Mouse (Mus musculus) E14TG2a.4 (cell line): ENCODE results near the gene Ubr4.

Source experiments
- CTCF ChIP-seq: conservative IDR thresholded peaks from 2 replicates; pipeline ENCODE4 v1.5.1; 2014; ENCODE audit warnings: low read length
- POU5F1 ChIP-seq: IDR thresholded peaks from 2 replicates; pipeline ENCODE4 v1.6.1; 2014; ENCODE audit warnings: low read length, borderline replicate concordance

GRCm38 (mm10) chr4:139386869-139387319 is 34.5 kb downstream of the Ubr4 start:
- no peak for TF ChIP-seq CTCF
- TF ChIP-seq POU5F1, result no peak
